Comparison of ENCODE assay signal across 15 mouse cellular contexts in genomic region chr10:95630726-95631345, GRCm38 (mm10). TPM values are rescaled to one million over a fixed set of nuclear protein-coding genes. Genes with fewer than 3 reads are reported as not detected.
DNase-seq lines count a peak whose midpoint lies in the region; ATAC-seq and TF ChIP-seq lines count a peak whose summit lies in the region.
"Had no signal": no experiment of that assay in that cellular context is flagged by ENCODE, and none has a peak within 500 bp of the region (broad histone marks: within the 10 kb centered on the region; RNA-seq: fewer than 3 reads in every experiment).

No protein-coding gene starts in this region.

- H3K27me3 ChIP-seq in embryonic facial prominence, embryonic 10.5 days (replicated peaks; ENCODE audit: low read depth, poor library complexity, severe bottlenecking): no peaks in the 10 kb centered on the region
- no peaks in the 10 kb centered on the region for H3K27me3 ChIP-seq in limb, embryonic 11.5 days (ENCODE audit: control insufficient read depth, insufficient read depth, low read length)
- H3K27me3 ChIP-seq: forebrain, embryonic 13.5 days; limb, embryonic 13.5 days had no signal

- H3K36me3 ChIP-seq in embryonic facial prominence, embryonic 10.5 days (replicated peaks): no peaks in the 10 kb centered on the region
- H3K36me3 ChIP-seq in limb, embryonic 11.5 days (ENCODE audit: control insufficient read depth, insufficient read depth, low read length): no peaks in the 10 kb centered on the region
- H3K36me3 ChIP-seq: limb, embryonic 13.5 days had no signal

- H3K27ac ChIP-seq in gastrocnemius, adult 2 months: peak overlapping the region; percentile 48; the same call in 1 of the 2 replicates
- peak overlapping the region; percentile 2 for H3K27ac ChIP-seq in embryonic facial prominence, embryonic 10.5 days (replicated peaks)
- H3K27ac ChIP-seq in limb, embryonic 11.5 days (replicated peaks; ENCODE audit: low read depth, low read length): 0 out of 2 replicates have a peak overlapping the region, but pooled peaks have one; percentile 14
- H3K27ac ChIP-seq: forebrain, embryonic 13.5 days; heart, adult 2 months; limb, embryonic 13.5 days had no signal

- no peak for ATAC-seq in limb, embryonic 11.5 days (ENCODE audit: insufficient number of reproducible peaks, low FRiP score, low TSS enrichment, low read depth)
- ATAC-seq: forebrain, embryonic 13.5 days had no signal

- H3K9ac ChIP-seq in limb, embryonic 11.5 days (ENCODE audit: low read length): no peak overlapping the region
- H3K9ac ChIP-seq: forebrain, embryonic 13.5 days; limb, embryonic 13.5 days had no signal

- H3K4me1 ChIP-seq in embryonic facial prominence, embryonic 10.5 days: no peaks in the 10 kb centered on the region
- H3K4me1 ChIP-seq in limb, embryonic 11.5 days (ENCODE audit: control insufficient read depth, insufficient read depth, low read length): no peaks in the 10 kb centered on the region
- H3K4me1 ChIP-seq: forebrain, embryonic 13.5 days; limb, embryonic 13.5 days had no signal

- no peak overlapping the region for H3K4me3 ChIP-seq in gastrocnemius, adult 2 months
- H3K4me3 ChIP-seq in embryonic facial prominence, embryonic 10.5 days: no peak overlapping the region
- no peak overlapping the region for H3K4me3 ChIP-seq in limb, embryonic 11.5 days (ENCODE audit: low read depth, low read length)
- H3K4me3 ChIP-seq: forebrain, embryonic 13.5 days; heart, adult 2 months; limb, embryonic 13.5 days had no signal

- intact Hi-C loops in gastrocnemius, adult 2 months (cut with DNase I): loop anchor here (2.0 kb wide), 1 partner anchor 56 kb away; no protein-coding TSS in a partner anchor

- WGBS in embryonic facial prominence, embryonic 10.5 days: 86% methylated on average over 10 of the region's 10 CpGs
- 88% methylated on average over 10 of the region's 10 CpGs for WGBS in limb, embryonic 11.5 days

- no peaks in the 10 kb centered on the region for H3K9me3 ChIP-seq in embryonic facial prominence, embryonic 10.5 days
- H3K9me3 ChIP-seq in limb, embryonic 11.5 days (ENCODE audit: control insufficient read depth, low read length): no peaks in the 10 kb centered on the region
- H3K9me3 ChIP-seq: forebrain, embryonic 13.5 days; limb, embryonic 13.5 days had no signal

- H3K4me2 ChIP-seq in limb, embryonic 11.5 days (ENCODE audit: low read depth, severe bottlenecking): no peak overlapping the region
- H3K4me2 ChIP-seq: forebrain, embryonic 13.5 days; limb, embryonic 13.5 days had no signal

- no peak for TF ChIP-seq CTCF in gastrocnemius, adult 2 months (IDR thresholded peaks at IDR 0.05)

- peak; percentile 56 for DNase-seq in gastrocnemius, adult 2 months
- DNase-seq in gastrocnemius, postnatal 4 days (ENCODE audit: low spot score in 2 of 2): no peak
- DNase-seq in Muller cell, postnatal 12 days (ENCODE audit: inconsistent ontology term): peak; percentile 64
- DNase-seq in embryonic facial prominence, embryonic 10.5 days (ENCODE audit: low spot score): no peak
- no peak for DNase-seq in limb, embryonic 11.5 days (ENCODE audit: low spot score)
- no peak for DNase-seq in cerebellum, adult 8-10 months
- no peak for DNase-seq in right cerebral cortex, postnatal 14 days
- no peak for DNase-seq in natural killer cell, adult 2 months (ENCODE audit: low spot score in 2 of 2)
- DNase-seq: thymus, postnatal 14 days had no signal

RNA-seq across cellular contexts. Expression of gene Anapc15-ps, which starts 42.4 kb away (rescaled TPM):
- total RNA-seq in gastrocnemius, adult 2 months (2021): not detected
- total RNA-seq in gastrocnemius, postnatal 4 days (2021): not detected
- not detected in 2 replicates for polyA plus RNA-seq in embryonic facial prominence, embryonic 10.5 days (2016; fragmentation: Nextera tagmentation; extraction: Ambion mirVana)
- polyA plus RNA-seq in limb, embryonic 11.5 days (2014; fragmentation: Nextera tagmentation; extraction: Ambion mirVana): not detected in 2 replicates
- total RNA-seq: heart, adult 2 months; neutrophil, adult 5-6 weeks had no signal
- polyA plus RNA-seq: forebrain, embryonic 13.5 days; heart, adult 2 months; large intestine, adult 2 months; spleen, adult 2 months had no signal

Comparison
In these comparisons a context has a peak if more than half of its experiments do, and no peak if none do; other contexts are left out.
1. DNase-seq: peak in gastrocnemius, adult 2 months (single experiment) and Muller cell, postnatal 12 days (single experiment); none in gastrocnemius, postnatal 4 days (0 of 2), embryonic facial prominence, embryonic 10.5 days (single experiment), limb, embryonic 11.5 days (single experiment), cerebellum, adult 8-10 months (single experiment), right cerebral cortex, postnatal 14 days (single experiment) and natural killer cell, adult 2 months (0 of 2).
2. Peak in every context shown above with its lines, with median percentiles within 50 percentile points of each other: H3K27ac ChIP-seq.